In genomic region chr4:62439793-62440192, GRCm38 (mm10) we compare ENCODE assay signal across 22 mouse cellular contexts. TPM values are rescaled to one million over a fixed set of nuclear protein-coding genes. Genes with fewer than 3 reads are reported as not detected.
A peak's percentile ranks its signal among the peaks of the same experiment; 100 is the strongest.
DNase-seq lines count a peak whose midpoint lies in the region; ATAC-seq and TF ChIP-seq lines count a peak whose summit lies in the region.
"Had no signal": no experiment of that assay in that cellular context is flagged by ENCODE, and none has a peak within 500 bp of the region (broad histone marks: within the 10 kb centered on the region; RNA-seq: fewer than 3 reads in every experiment).

No protein-coding gene starts in this region.

- H3K36me3 ChIP-seq in forebrain, postnatal 0 days (ENCODE audit: insufficient read depth): no peaks in the 10 kb centered on the region
- H3K36me3 ChIP-seq: embryonic facial prominence, embryonic 13.5 days; embryonic facial prominence, embryonic 15.5 days; forebrain, embryonic 10.5 days; forebrain, embryonic 12.5 days; G1E had no signal

- no peak for TF ChIP-seq CTCF in forebrain, postnatal 0 days (IDR thresholded peaks at IDR 0.05; ENCODE audit: low read depth)

- H3K27me3 ChIP-seq in forebrain, postnatal 0 days (ENCODE audit: insufficient read depth, low read length): no peaks in the 10 kb centered on the region
- H3K27me3 ChIP-seq: CH12.LX; embryonic facial prominence, embryonic 13.5 days; embryonic facial prominence, embryonic 15.5 days; forebrain, embryonic 12.5 days; Patski had no signal

- ATAC-seq in common myeloid progenitor, adult 5-6 weeks (replicated peaks; ENCODE audit: low read depth, poor library complexity, severe bottlenecking): peak; percentile 58
- ATAC-seq in megakaryocyte progenitor cell, adult 5-6 weeks (replicated peaks; ENCODE audit: poor library complexity): peak; percentile 52
- ATAC-seq in forebrain, postnatal 0 days: no peak
- ATAC-seq: activated CD4-positive, CD25-positive, alpha-beta regulatory T cell, adult 4 months; CD4-positive, CD25-positive, alpha-beta regulatory T cell, adult 4 months; forebrain, embryonic 14.5 days; forebrain, embryonic 16.5 days; Patski had no signal

- no peak overlapping the region for H3K9ac ChIP-seq in forebrain, postnatal 0 days
- H3K9ac ChIP-seq: embryonic facial prominence, embryonic 13.5 days; embryonic facial prominence, embryonic 15.5 days; forebrain, embryonic 12.5 days had no signal

- 71% methylated on average over 4 of the region's 4 CpGs for WGBS in forebrain, postnatal 0 days

- H3K4me1 ChIP-seq in forebrain, postnatal 0 days (ENCODE audit: insufficient read depth): no peaks in the 10 kb centered on the region
- H3K4me1 ChIP-seq: embryonic facial prominence, embryonic 13.5 days; embryonic facial prominence, embryonic 15.5 days; forebrain, embryonic 10.5 days; forebrain, embryonic 12.5 days had no signal

- H3K27ac ChIP-seq in forebrain, postnatal 0 days (ENCODE audit: low read depth, low read length): no peak overlapping the region
- H3K27ac ChIP-seq: embryonic facial prominence, embryonic 13.5 days; embryonic facial prominence, embryonic 15.5 days; forebrain, embryonic 10.5 days; forebrain, embryonic 12.5 days had no signal

- H3K4me2 ChIP-seq in forebrain, postnatal 0 days (ENCODE audit: low read depth): no peak overlapping the region
- H3K4me2 ChIP-seq: embryonic facial prominence, embryonic 13.5 days; embryonic facial prominence, embryonic 15.5 days; forebrain, embryonic 12.5 days had no signal

- H3K4me3 ChIP-seq in forebrain, postnatal 0 days (ENCODE audit: low read depth, low read length): no peak overlapping the region
- H3K4me3 ChIP-seq: embryonic facial prominence, embryonic 13.5 days; embryonic facial prominence, embryonic 15.5 days; erythroblast, embryonic 14.5 days; forebrain, embryonic 10.5 days; forebrain, embryonic 12.5 days had no signal

- DNase-seq in cerebellum, adult 9-10 months: peak; percentile 12
- no peak for DNase-seq in cerebellum, postnatal 25 days
- no peak for DNase-seq in forebrain, postnatal 0 days
- DNase-seq: adrenal gland, adult 8-10 months; adrenal gland, postnatal 14 days; B cell, adult 2 months; embryo, embryonic 11 days had no signal

- H3K9me3 ChIP-seq in forebrain, postnatal 0 days (ENCODE audit: low read length): no peaks in the 10 kb centered on the region
- H3K9me3 ChIP-seq: embryonic facial prominence, embryonic 13.5 days; embryonic facial prominence, embryonic 15.5 days; forebrain, embryonic 10.5 days; forebrain, embryonic 12.5 days; G1E had no signal

RNA-seq across cellular contexts. Expression of gene Rnf183, which starts 4.7 kb away (rescaled TPM):
- not detected in 2 replicates for total RNA-seq in common myeloid progenitor, adult 5-6 weeks (2017)
- not detected in 2 replicates for total RNA-seq in megakaryocyte progenitor cell, adult 5-6 weeks (2015)
- not detected in 2 replicates for total RNA-seq in megakaryocyte progenitor cell, adult 5-6 weeks (2017)
- 1.3 TPM in 1 of 2 replicates, not detected in the other for total RNA-seq in forebrain, postnatal 0 days (2014; rRNA removed)
- 0.31 and 0.43 TPM in 2 replicates for polyA plus RNA-seq in forebrain, postnatal 0 days (2015; fragmentation: Nextera tagmentation; extraction: Ambion mirVana)
- total RNA-seq: adrenal gland, postnatal 14 days; G1E had no signal
- polyA plus RNA-seq: embryonic facial prominence, embryonic 11.5 days; embryonic facial prominence, embryonic 13.5 days; erythroblast, embryonic 14.5 days; forebrain, embryonic 12.5 days; forebrain, embryonic 14.5 days; forebrain, embryonic 16.5 days; G1E had no signal

RNA-seq across cellular contexts. Expression of gene Wdr31, which starts 30.9 kb away (rescaled TPM):
- total RNA-seq in common myeloid progenitor, adult 5-6 weeks (2017): 0.39 and 0.82 TPM in 2 replicates
- total RNA-seq in megakaryocyte progenitor cell, adult 5-6 weeks (2015): 0.95 and 1.2 TPM in 2 replicates
- 0.50 and 1.5 TPM in 2 replicates for total RNA-seq in megakaryocyte progenitor cell, adult 5-6 weeks (2017)
- 6.8 and 9.5 TPM in 2 replicates for total RNA-seq in forebrain, postnatal 0 days (2014; rRNA removed)
- polyA plus RNA-seq in forebrain, postnatal 0 days (2015; fragmentation: Nextera tagmentation; extraction: Ambion mirVana): 12.6 and 20.0 TPM in 2 replicates
- polyA plus RNA-seq: erythroblast, embryonic 14.5 days had no signal

RNA-seq across cellular contexts. Expression of gene Prpf4, which starts 31.2 kb away (rescaled TPM):
- 19.8 and 23.4 TPM in 2 replicates for total RNA-seq in common myeloid progenitor, adult 5-6 weeks (2017)
- total RNA-seq in megakaryocyte progenitor cell, adult 5-6 weeks (2015): 14.8 and 16.7 TPM in 2 replicates
- total RNA-seq in megakaryocyte progenitor cell, adult 5-6 weeks (2017): 14.4 and 15.9 TPM in 2 replicates
- total RNA-seq in forebrain, postnatal 0 days (2014; rRNA removed): 17.2 and 20.2 TPM in 2 replicates
- polyA plus RNA-seq in forebrain, postnatal 0 days (2015; fragmentation: Nextera tagmentation; extraction: Ambion mirVana): 9.6 and 13.3 TPM in 2 replicates

RNA-seq across cellular contexts. Expression of gene Cdc26, which starts 31.4 kb away (rescaled TPM):
- 126 and 145 TPM in 2 replicates for total RNA-seq in common myeloid progenitor, adult 5-6 weeks (2017)
- 166 and 206 TPM in 2 replicates for total RNA-seq in megakaryocyte progenitor cell, adult 5-6 weeks (2015)
- total RNA-seq in megakaryocyte progenitor cell, adult 5-6 weeks (2017): 134 and 150 TPM in 2 replicates
- 51.1 and 79.4 TPM in 2 replicates for total RNA-seq in forebrain, postnatal 0 days (2014; rRNA removed)
- 81.7 and 85.1 TPM in 2 replicates for polyA plus RNA-seq in forebrain, postnatal 0 days (2015; fragmentation: Nextera tagmentation; extraction: Ambion mirVana)

RNA-seq across cellular contexts. Expression of gene Bspry, which starts 40.1 kb away (rescaled TPM):
- total RNA-seq in common myeloid progenitor, adult 5-6 weeks (2017): 0.27 TPM in 1 of 2 replicates, not detected in the other
- total RNA-seq in megakaryocyte progenitor cell, adult 5-6 weeks (2015): not detected in 2 replicates
- total RNA-seq in megakaryocyte progenitor cell, adult 5-6 weeks (2017): not detected in 2 replicates
- 0.15 and 0.86 TPM in 2 replicates for total RNA-seq in forebrain, postnatal 0 days (2014; rRNA removed)
- polyA plus RNA-seq in forebrain, postnatal 0 days (2015; fragmentation: Nextera tagmentation; extraction: Ambion mirVana): 0.31 and 0.51 TPM in 2 replicates
- polyA plus RNA-seq: erythroblast, embryonic 14.5 days had no signal
